Mouse (Mus musculus): ENCODE measurements around the gene Ocln.

GRCm38 (mm10) chr13:100518191-100518590, 34.3 kb downstream of the Ocln start:
- TF ChIP-seq GATA1 (IDR thresholded peaks at IDR 0.05; ENCODE audit: borderline replicate concordance, low read length) (no peak), CTCF (IDR thresholded peaks at IDR 0.05; ENCODE audit: low read depth, low read length) (no peak)

All from G1E (cell line).